Mouse (Mus musculus) stomach, embryonic 16.5 days (tissue): ENCODE measurements at regions not wholly inside any gene's neighbourhood (a gene's known extent, or its start where the extent isn't known, plus 50 kb on each side); places are given as distances from the start of the nearest gene placed in this dataset.
"Not testable (repeated sequence)": the region's sequence is repeated elsewhere in the genome, so short reads cannot be mapped to it uniquely, and the experiment has no call there.

Experiments used
- ATAC-seq: fragments of 200-750 bp; cut with Nextera tagmentation; 2 replicates; pipeline ENCODE4 v1.8.0; 2017; ENCODE audit warnings: moderate number of reproducible peaks, moderate TSS enrichment; ENCODE audit not compliant: insufficient read depth, low FRiP score
- H3K27ac ChIP-seq: fragments of 300-500 bp; sonication (generic); 2 replicates; pipeline ENCODE4 v1.5.1; 2014; ENCODE audit warnings: low read length
- H3K27me3 ChIP-seq: fragments of 300-500 bp; sonication (generic); 2 replicates; pipeline ENCODE4 v1.6.1; 2014; ENCODE audit warnings: low read length, control low read depth, mixed read lengths; ENCODE audit not compliant: control insufficient read depth, insufficient read depth
- H3K36me3 ChIP-seq: fragments of 300-500 bp; sonication (generic); 2 replicates; pipeline ENCODE4 v1.6.1; 2014; ENCODE audit warnings: low read length; ENCODE audit not compliant: control insufficient read depth, insufficient read depth
- H3K4me1 ChIP-seq: fragments of 300-500 bp; sonication (generic); 2 replicates; pipeline ENCODE4 v1.6.1; 2014; ENCODE audit warnings: low read length, control low read depth, mixed read lengths; ENCODE audit not compliant: control insufficient read depth, insufficient read depth
- H3K4me2 ChIP-seq: fragments of 300-500 bp; sonication (generic); 2 replicates; pipeline ENCODE4 v1.6.1; 2014; ENCODE audit warnings: low read depth, low read length, mixed read lengths
- H3K4me3 ChIP-seq: fragments of 300-500 bp; sonication (generic); replicated peaks from 2 replicates; pipeline ENCODE4 v1.5.1; 2014; ENCODE audit warnings: mild to moderate bottlenecking, low read length
- H3K9ac ChIP-seq: fragments of 300-500 bp; sonication (generic); 2 replicates; pipeline ENCODE4 v1.6.1; 2014; ENCODE audit warnings: low read length
- H3K9me3 ChIP-seq: fragments of 300-500 bp; sonication (generic); replicated peaks from 2 replicates; pipeline ENCODE4 v1.6.1; 2016; ENCODE audit warnings: low read length, control low read depth; ENCODE audit not compliant: control insufficient read depth
- WGBS: fragments of 180-500 bp; shearing (Covaris S2); extraction: QIAGEN DNeasy Blood & Tissue Kit; methylation state at CpG from one replicate; pipeline ENCODE4 v1.1.7; 2014; 5-methylcytosine and 5-hydroxymethylcytosine counted together

DNA sequence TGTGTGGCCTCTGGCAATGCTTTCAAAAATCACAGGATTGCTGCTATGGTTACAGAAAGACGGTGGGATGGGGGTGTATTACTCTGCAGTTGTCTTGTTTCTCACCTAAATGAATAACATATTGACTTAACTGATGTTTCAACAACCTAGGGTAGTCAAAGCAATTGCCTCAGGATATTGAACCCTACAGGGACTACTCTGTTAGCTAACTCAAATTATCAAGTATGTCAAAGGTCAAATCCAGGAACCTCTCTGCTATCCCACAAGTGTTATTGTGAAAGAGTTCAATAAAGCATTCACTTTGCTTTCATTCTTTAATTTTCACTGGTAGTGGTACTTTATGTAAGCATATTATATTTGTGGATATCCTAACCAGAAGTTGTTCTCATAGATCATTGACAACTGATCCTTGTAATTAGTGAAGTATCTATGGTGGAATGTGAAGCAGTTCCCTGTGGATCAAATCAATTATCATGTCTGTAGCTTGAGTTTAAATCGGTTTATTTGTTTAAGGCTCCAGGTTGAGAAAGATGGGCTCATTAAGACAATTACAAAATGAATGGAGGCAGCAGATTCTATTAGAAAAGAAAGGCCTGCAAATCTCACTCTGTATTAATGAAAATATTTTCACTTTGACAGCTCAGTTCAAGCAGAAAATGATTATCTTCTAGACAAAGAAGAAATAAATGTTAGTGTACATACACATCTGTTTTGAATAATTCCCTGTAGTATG lies 259.4 kb upstream of the Gje1 start:
- no peak overlapping the region for H3K4me3 ChIP-seq
- no peak overlapping the region for H3K27ac ChIP-seq
- H3K27me3 ChIP-seq: no peaks in the 10 kb centered on the region
- H3K4me1 ChIP-seq: no peaks in the 10 kb centered on the region
- ATAC-seq: no peak
- 48% methylated on average over 2 of the region's 2 CpGs for WGBS
- no peak overlapping the region for H3K4me2 ChIP-seq
- no peak overlapping the region for H3K9ac ChIP-seq
- H3K36me3 ChIP-seq: no peaks in the 10 kb centered on the region
- no peaks in the 10 kb centered on the region for H3K9me3 ChIP-seq

DNA sequence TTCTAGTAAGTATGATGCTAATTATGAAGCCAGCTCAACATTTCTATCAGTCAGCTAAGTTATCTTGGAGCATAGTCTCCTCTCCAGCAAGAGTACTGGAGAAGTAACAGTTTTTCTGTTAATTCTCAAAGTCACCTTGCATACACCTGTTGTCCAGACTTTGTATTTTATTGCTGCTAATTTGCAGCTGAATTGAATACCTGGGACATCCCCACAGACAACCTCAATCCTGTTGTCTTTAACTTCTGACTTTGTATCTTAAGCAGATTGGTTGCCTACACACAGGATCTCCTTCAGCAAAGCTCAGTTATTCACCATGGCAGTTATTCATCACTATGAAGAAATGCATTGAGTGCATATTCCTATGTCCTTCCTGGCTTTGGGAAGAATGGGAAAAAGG lies 251.7 kb upstream of the Gje1 start:
- H3K4me2 ChIP-seq: no peak overlapping the region
- no peaks in the 10 kb centered on the region for H3K9me3 ChIP-seq
- H3K36me3 ChIP-seq: no peaks in the 10 kb centered on the region
- no peaks in the 10 kb centered on the region for H3K27me3 ChIP-seq
- H3K27ac ChIP-seq: no peak overlapping the region
- no peak for ATAC-seq
- no peak overlapping the region for H3K4me3 ChIP-seq
- H3K4me1 ChIP-seq: no peaks in the 10 kb centered on the region
- no peak overlapping the region for H3K9ac ChIP-seq

DNA sequence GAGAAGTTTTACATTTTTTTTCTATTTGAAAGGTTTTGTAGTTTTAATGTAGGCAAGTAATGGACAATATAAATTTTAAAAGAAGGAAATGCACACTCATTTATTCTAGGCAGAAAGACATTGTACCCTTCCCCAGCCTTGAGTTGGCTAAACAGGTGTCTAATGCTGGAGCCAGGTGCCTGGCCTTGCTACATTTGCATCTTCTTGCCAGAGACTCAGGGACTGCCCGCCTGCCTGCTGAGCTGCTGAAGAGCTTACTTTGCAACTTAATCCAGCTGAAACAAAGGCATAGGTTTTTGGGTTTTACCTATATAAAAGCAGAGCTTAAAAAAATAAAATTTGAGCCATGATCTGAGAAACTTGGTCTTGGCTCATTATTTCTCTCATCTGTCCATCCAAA lies 249.6 kb upstream of the Gje1 start:
- no peak for ATAC-seq
- H3K27ac ChIP-seq: no peak overlapping the region
- no peaks in the 10 kb centered on the region for H3K36me3 ChIP-seq
- 54% methylated on average over 1 of the region's 1 CpGs for WGBS
- H3K4me3 ChIP-seq: no peak overlapping the region
- H3K4me1 ChIP-seq: no peaks in the 10 kb centered on the region
- no peaks in the 10 kb centered on the region for H3K27me3 ChIP-seq
- no peaks in the 10 kb centered on the region for H3K9me3 ChIP-seq
- H3K9ac ChIP-seq: no peak overlapping the region
- H3K4me2 ChIP-seq: no peak overlapping the region

DNA sequence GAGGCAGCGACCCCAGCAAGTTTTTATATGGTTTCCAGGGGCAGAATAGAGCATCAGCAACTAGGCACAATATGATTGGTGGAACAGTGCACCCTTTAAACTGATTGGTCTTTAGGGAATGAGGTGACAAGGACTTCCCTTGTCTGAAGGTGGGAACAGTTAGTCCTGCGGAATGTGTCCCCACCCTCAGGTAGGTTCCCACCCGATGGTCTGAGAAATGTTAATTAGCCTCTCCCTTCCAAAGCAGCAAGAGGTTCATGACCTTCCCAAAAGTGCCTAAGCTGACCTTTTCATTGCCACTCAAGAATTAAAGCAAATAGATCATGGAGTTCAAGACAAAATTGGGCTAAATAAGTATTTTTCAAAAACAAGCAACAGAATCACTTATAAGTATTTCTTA lies 248.8 kb upstream of the Gje1 start:
- H3K9me3 ChIP-seq, H3K4me1 ChIP-seq, H3K27me3 ChIP-seq, H3K4me3 ChIP-seq, ATAC-seq, H3K36me3 ChIP-seq, H3K27ac ChIP-seq, H3K4me2 ChIP-seq, H3K9ac ChIP-seq: not testable (repeated sequence)
- WGBS: 74% methylated on average over 3 of the region's 3 CpGs

DNA sequence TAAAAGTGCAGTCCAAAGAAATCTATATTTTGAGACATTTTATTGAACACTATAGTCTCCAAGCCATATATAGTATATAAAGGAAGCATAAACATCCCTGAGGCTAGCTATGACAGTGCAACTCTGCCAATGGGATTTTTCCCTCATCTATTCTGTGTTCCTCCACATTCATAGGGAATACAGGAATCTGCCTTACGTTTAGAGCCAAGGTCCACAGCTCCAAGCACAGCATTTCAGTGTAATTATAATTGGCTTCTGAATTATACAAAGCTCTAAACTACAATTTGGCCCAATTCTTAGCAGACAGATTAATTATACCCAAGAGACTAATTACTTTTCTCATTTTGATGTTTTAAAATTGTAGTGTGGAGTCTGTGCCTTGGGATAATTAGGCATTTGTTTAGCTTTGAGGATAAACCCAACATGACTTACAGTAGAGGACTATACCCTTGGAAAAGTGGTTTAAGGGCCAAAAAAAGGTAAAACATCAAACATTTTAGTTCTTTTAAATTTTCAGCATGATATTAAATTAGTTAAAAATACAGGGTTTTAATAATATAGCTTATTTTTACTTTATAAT lies 235.0 kb upstream of the Gje1 start:
- Histone ChIP-seq H3K27me3 (no peaks in the 10 kb centered on the region), H3K27ac (no peak overlapping the region), H3K9ac (no peak overlapping the region), H3K36me3 (no peaks in the 10 kb centered on the region), H3K9me3 (no peaks in the 10 kb centered on the region), H3K4me3 (no peak overlapping the region), H3K4me1 (no peaks in the 10 kb centered on the region), H3K4me2 (no peak overlapping the region)
- WGBS: 54% methylated on average over 1 of the region's 1 CpGs
- ATAC-seq: no peak

DNA sequence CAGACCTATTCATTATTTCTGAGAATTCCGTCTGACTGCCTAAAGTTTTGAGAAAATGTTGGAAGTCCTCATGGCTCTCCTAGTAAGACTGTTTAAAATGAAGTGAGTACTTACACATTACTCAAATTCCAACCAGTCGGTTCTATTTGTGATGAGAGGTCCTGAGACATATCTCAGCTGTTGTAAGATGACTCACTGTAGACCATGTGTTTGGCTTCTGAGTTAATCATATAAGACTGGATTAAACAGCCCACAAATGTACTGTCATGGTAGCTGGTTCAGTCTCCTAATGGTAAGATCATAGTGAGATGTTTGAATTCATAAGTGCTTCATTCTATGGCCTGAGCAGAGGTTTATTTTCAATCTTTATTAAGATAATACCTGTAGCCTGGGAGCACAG lies 223.9 kb upstream of the Gje1 start:
- Histone ChIP-seq H3K4me3 (no peak overlapping the region), H3K27me3 (no peaks in the 10 kb centered on the region), H3K9me3 (no peaks in the 10 kb centered on the region), H3K27ac (no peak overlapping the region), H3K9ac (no peak overlapping the region), H3K36me3 (no peaks in the 10 kb centered on the region), H3K4me1 (no peaks in the 10 kb centered on the region), H3K4me2 (no peak overlapping the region)
- 35% methylated on average over 2 of the region's 2 CpGs for WGBS
- ATAC-seq: peak; percentile 44; the same call in 1 of the 2 replicates
